Mouse (Mus musculus) forebrain, embryonic 10.5 days (tissue): ENCODE results near the gene Sema4c. TPM values are rescaled to one million over a fixed set of nuclear protein-coding genes. Genes with fewer than 3 reads are reported as not detected.
"Not testable (repeated sequence)": the region's sequence is repeated elsewhere in the genome, so short reads cannot be mapped to it uniquely, and the experiment has no call there.

Experiments used
- DNase-seq: peaks from one replicate; pipeline ENCODE4 v3.0.0-alpha.2; 2017; ENCODE audit warnings: low spot score; ENCODE audit errors: extremely low spot score
- H3K27ac ChIP-seq: fragments of 300-500 bp; sonication (generic); 2 replicates; pipeline ENCODE4 v1.5.1; 2016; ENCODE audit warnings: mild to moderate bottlenecking
- H3K27me3 ChIP-seq: fragments of 300-500 bp; sonication (generic); 2 replicates; pipeline ENCODE4 v1.6.1; 2016; ENCODE audit warnings: mild to moderate bottlenecking; ENCODE audit not compliant: poor library complexity, severe bottlenecking
- H3K36me3 ChIP-seq: fragments of 300-500 bp; sonication (generic); replicated peaks from 2 replicates; pipeline ENCODE4 v1.6.1; 2016; ENCODE audit warnings: mild to moderate bottlenecking, moderate library complexity
- H3K4me1 ChIP-seq: fragments of 300-500 bp; sonication (generic); 2 replicates; pipeline ENCODE4 v1.6.1; 2016
- H3K4me3 ChIP-seq: fragments of 300-500 bp; sonication (generic); 2 replicates; pipeline ENCODE4 v1.5.1; 2016; ENCODE audit warnings: mild to moderate bottlenecking, moderate library complexity
- H3K9me3 ChIP-seq: fragments of 300-500 bp; sonication (generic); 2 replicates; pipeline ENCODE4 v1.6.1; 2016; ENCODE audit warnings: mild to moderate bottlenecking, moderate library complexity
- WGBS: fragments of 180-500 bp; shearing (Covaris S2); methylation state at CpG from one replicate; pipeline ENCODE4 v1.1.7; 2016; 5-methylcytosine and 5-hydroxymethylcytosine counted together
- polyA plus RNA-seq: library from polyadenylated mRNA; unstranded; fragments of >200 nt; fragmentation: Nextera tagmentation; extraction: Ambion mirVana; gene quantifications from 2 replicates; pipeline ENCODE4 v1.2.1, GENCODE M21; 2016

Sema4c gene
- polyA plus RNA-seq, 1 experiment from 2014 or later, result 20.1 TPM

DNA sequence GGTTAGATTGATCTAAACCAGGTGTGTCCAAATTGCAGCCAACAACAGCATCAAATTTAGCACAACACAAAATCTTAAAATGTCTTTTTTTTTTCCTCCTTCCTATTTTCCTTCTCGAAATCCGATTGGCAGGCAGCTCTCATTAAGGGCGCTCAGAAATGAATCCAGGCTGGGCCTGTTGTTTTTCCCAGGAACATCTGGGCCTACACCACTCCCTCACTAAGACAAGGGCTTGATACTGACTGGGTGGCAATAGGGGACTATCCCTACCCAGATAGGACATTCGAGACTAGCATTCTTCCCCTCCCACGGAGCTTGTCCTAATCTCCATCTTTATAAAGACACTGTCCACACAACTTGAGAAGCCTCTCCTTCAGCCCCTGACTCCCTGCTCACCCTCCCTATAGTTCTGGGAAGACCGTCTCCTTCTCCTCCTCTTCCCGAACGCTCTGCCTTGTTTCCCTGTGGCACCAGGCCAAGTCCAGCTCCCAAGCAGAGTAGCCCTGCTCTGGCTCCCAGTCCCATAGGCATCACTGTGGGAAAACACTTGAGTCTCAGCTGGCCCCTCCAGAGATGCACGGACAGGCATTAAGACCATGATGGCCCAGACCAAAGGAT, 10.1 kb downstream of the Sema4c start:
- H3K4me3 ChIP-seq, result no peak overlapping the region
- DNase-seq, result no peak
- no peaks in the 10 kb centered on the region for H3K27me3 ChIP-seq
- H3K27ac ChIP-seq, result peak overlapping the region; percentile 88; the same call in 1 of the 2 replicates
- WGBS, result 56% methylated on average over 9 of the region's 9 CpGs
- H3K9me3 ChIP-seq, result no peaks in the 10 kb centered on the region
- peaks cover 52% of the 10 kb centered on the region for H3K36me3 ChIP-seq
- H3K4me1 ChIP-seq, result peaks cover 46% of the 10 kb centered on the region

DNA sequence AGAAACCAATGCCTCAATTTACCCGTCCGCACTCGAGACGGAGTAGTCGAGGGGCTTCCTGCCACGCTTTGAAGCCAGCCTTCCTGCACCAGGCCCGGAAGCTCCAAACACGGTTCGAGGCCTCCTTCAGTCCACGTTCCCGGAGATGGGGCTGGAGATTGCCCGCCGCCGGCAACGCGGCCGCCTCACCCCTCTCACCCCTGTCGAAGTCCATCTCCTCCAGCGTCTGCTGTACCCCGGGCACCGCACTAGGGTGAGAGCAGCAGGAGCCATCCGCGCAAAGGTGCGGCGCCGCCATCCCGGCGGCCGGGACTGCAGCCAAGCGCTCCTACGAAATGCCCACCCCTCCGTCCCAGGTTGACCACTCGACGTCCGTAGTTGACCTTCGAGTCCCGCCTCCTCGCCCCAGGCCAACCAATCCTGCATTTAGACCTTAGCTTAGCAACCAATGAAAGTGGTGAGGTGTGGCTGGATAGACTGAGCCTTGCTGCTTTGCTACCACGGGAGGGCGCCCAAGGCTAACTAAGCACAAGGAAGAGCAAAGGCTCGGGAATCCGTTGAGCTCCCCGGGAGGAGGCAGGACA, 11.2 kb downstream of the Sema4c start, which contains the start of gene Ankrd39:
Ankrd39 (minus strand) TSS at position 558 of the 584 bp plus-strand sequence.
- H3K9me3 ChIP-seq, result no peaks in the 10 kb centered on the region
- no peaks in the 10 kb centered on the region for H3K27me3 ChIP-seq
- peak; percentile 98 for DNase-seq
- H3K36me3 ChIP-seq, result peaks cover 47% of the 10 kb centered on the region
- peak within 1 kb of the TSS; percentile 88 for H3K27ac ChIP-seq
- peaks cover 46% of the 10 kb centered on the region for H3K4me1 ChIP-seq
- WGBS, result under 1% methylated on average over 43 of the region's 43 CpGs
- peak within 1 kb of the TSS; percentile 76 for H3K4me3 ChIP-seq

DNA sequence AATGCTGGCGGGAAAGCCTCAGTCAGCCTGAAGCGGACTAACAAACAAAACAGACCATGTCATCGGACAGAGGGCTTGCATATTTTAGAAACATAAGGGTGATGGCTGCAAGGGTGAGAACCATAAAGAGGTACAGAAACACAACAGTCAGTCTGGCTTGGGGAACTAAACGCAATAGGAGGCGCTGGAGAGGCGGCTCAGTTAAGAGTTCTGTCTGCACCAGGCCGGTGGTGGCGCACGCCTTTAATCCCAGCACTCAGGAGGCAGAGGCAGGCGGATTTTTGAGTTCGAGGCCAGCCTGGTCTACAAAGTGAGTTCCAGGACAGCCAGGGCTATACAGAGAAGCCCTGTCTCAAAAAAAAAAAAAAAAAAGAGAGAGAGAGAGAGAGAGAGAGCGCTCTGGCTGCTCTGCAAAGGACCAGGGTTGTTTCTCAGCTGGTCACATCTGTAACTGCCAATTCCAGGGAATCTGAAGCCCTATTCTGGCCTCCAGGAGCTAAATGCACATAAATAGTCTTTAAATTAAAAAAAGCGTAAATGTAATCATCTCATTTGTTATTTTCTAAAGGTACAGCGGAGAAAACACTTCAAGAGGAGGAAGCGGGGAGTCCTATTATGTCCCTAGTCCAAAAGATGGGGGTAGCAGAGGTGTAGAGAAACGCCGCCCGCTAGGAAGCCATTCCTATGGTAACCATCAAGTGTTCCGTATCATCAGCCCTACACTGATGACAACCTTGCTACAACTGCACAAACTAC, 12.1 kb downstream of the Sema4c start:
- no peaks in the 10 kb centered on the region for H3K9me3 ChIP-seq
- no peak for DNase-seq
- H3K4me1 ChIP-seq, result peaks cover 46% of the 10 kb centered on the region
- peaks cover 47% of the 10 kb centered on the region for H3K36me3 ChIP-seq
- peak overlapping the region; percentile 76 for H3K4me3 ChIP-seq
- 0 out of 2 replicates have a peak overlapping the region, but pooled peaks have one; percentile 88 for H3K27ac ChIP-seq
- 75% methylated on average over 19 of the region's 19 CpGs for WGBS
- H3K27me3 ChIP-seq, result no peaks in the 10 kb centered on the region

GRCm38 (mm10) chr1:36545382-36545781, 12.8 kb downstream of the Sema4c start:
- Histone ChIP-seq H3K9me3 (no peaks in the 10 kb centered on the region), H3K27me3 (no peaks in the 10 kb centered on the region), H3K36me3 (peaks cover 47% of the 10 kb centered on the region), H3K4me1 (peaks cover 46% of the 10 kb centered on the region), H3K4me3 (no peak overlapping the region), H3K27ac (no peak overlapping the region)
- DNase-seq, result no peak
- WGBS, result 84% methylated on average over 2 of the region's 2 CpGs

GRCm38 (mm10) chr1:36542925-36543324, 15.2 kb downstream of the Sema4c start:
- 96% methylated on average over 9 of the region's 9 CpGs for WGBS
- Histone ChIP-seq H3K4me1 (peaks cover 25% of the 10 kb centered on the region), H3K27ac (no peak overlapping the region), H3K4me3 (no peak overlapping the region), H3K36me3 (peaks cover 45% of the 10 kb centered on the region), H3K9me3 (no peaks in the 10 kb centered on the region), H3K27me3 (no peaks in the 10 kb centered on the region)
- no peak for DNase-seq

DNA sequence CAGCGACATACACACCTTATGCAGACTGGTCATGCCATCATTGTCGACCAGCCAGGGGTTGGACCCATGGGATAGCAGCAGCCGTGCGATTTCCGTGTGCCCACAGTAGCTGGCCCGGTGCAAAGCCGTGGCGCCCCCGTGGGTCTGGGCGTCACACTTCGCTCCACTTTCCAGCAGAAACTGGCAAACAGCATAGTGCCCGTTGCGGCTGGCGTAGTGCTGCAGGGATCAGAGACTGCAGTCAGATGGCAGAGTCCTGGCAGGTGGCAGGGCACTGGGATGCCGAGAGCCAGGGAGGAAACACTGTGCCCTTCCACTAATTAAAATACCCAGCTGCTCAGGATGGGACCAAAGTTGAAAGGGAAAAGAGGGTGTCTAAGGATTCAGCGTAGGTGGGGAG, 16.3 kb downstream of the Sema4c start:
- DNase-seq, result no peak
- Histone ChIP-seq H3K36me3 (peaks cover 48% of the 10 kb centered on the region), H3K4me3 (no peak overlapping the region), H3K9me3 (no peaks in the 10 kb centered on the region), H3K4me1 (peaks cover 19% of the 10 kb centered on the region), H3K27me3 (no peaks in the 10 kb centered on the region), H3K27ac (no peak overlapping the region)
- WGBS, result 96% methylated on average over 16 of the region's 16 CpGs

DNA sequence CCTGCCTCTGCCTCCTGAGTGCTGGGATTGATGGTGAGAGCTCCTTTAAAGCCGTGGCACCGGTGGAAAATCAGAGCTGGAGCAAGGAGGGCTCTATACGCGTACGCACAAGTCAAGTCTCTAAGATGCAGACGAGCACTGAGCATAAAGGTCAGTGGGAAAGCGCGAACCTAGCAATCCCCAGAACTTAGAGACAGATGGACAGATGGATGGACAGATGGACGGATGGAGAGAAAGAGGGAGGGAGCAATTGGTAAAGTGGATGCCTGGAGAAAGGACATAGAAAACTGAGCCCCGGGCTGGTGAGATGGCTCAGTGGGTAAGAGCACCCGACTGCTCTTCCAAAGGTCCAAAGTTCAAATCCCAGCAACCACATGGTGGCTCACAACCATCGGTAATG, 17.3 kb downstream of the Sema4c start:
- Histone ChIP-seq H3K27me3 (no peaks in the 10 kb centered on the region), H3K9me3 (no peaks in the 10 kb centered on the region), H3K4me1 (peaks cover 12% of the 10 kb centered on the region), H3K4me3 (no peak overlapping the region), H3K36me3 (peaks cover 52% of the 10 kb centered on the region), H3K27ac (no peak overlapping the region)
- WGBS, result 92% methylated on average over 12 of the region's 12 CpGs
- no peak for DNase-seq

GRCm38 (mm10) chr1:36540132-36540531, 18.0 kb downstream of the Sema4c start:
- DNase-seq, result no peak
- no peak overlapping the region for H3K4me3 ChIP-seq
- H3K4me1 ChIP-seq, result peaks cover 6% of the 10 kb centered on the region; the same call in 1 of the 2 replicates
- no peaks in the 10 kb centered on the region for H3K27me3 ChIP-seq
- H3K9me3 ChIP-seq, result no peaks in the 10 kb centered on the region
- no peak overlapping the region for H3K27ac ChIP-seq
- 94% methylated on average over 11 of the region's 11 CpGs for WGBS
- peaks cover 52% of the 10 kb centered on the region for H3K36me3 ChIP-seq

DNA sequence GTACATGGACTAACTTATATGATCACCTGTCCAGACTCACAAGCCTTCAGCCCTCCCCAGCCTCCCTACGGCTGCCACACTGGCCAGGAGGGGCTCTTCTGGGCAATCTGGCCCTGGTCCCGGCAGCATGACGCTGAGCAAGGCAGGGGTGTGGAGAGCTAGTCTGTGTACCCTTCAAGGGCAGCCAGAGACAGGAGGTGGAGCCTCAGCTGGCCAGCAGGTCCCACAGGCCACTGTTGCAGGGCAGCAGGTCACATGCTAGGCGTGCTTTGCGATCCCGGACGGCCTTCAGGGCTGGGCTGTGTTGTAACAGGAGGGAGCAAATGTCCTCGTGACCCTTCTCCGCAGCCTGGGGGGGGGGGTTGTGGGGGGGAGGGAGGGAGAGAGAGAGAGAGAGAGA, 19.0 kb downstream of the Sema4c start, which contains the start of gene Gm42417:
Gm42417 (minus strand) TSS at position 244 of the 400 bp plus-strand sequence.
- H3K36me3 ChIP-seq, result peaks cover 52% of the 10 kb centered on the region
- WGBS, result 76% methylated on average over 9 of the region's 9 CpGs

GRCm38 (mm10) chr1:36538727-36539126, 19.4 kb downstream of the Sema4c start:
- DNase-seq, result no peak
- WGBS, result 87% methylated on average over 4 of the region's 4 CpGs
- no peak overlapping the region for H3K27ac ChIP-seq
- H3K36me3 ChIP-seq, result peaks cover 52% of the 10 kb centered on the region
- H3K9me3 ChIP-seq, result no peaks in the 10 kb centered on the region
- peaks cover 6% of the 10 kb centered on the region; the same call in 1 of the 2 replicates for H3K4me1 ChIP-seq
- H3K27me3 ChIP-seq, result no peaks in the 10 kb centered on the region
- H3K4me3 ChIP-seq, result no peak overlapping the region

More for the DNA sequence above, 19.0 kb downstream of the Sema4c start, which contains the start of gene Gm42417:
- no peak for DNase-seq
- H3K27me3 ChIP-seq, result no peaks in the 10 kb centered on the region
- H3K9me3 ChIP-seq, result no peaks in the 10 kb centered on the region
- no peak within 1 kb of the TSS for H3K4me3 ChIP-seq
- H3K27ac ChIP-seq, result no peak within 1 kb of the TSS
- H3K4me1 ChIP-seq, result peaks cover 6% of the 10 kb centered on the region; the same call in 1 of the 2 replicates

GRCm38 (mm10) chr1:36536783-36537182, 21.4 kb downstream of the Sema4c start, which contains the start of gene Ankrd23:
Gene Ankrd23 (minus strand): TSS chr1:36536883.
- DNase-seq, H3K4me1 ChIP-seq, H3K9me3 ChIP-seq, H3K27me3 ChIP-seq, H3K4me3 ChIP-seq: not testable (repeated sequence)
- Histone ChIP-seq H3K36me3 (peaks cover 51% of the 10 kb centered on the region), H3K27ac (peak within 1 kb of the TSS; percentile 21; the same call in 1 of the 2 replicates)
- 95% methylated on average over 9 of the region's 9 CpGs for WGBS

DNA sequence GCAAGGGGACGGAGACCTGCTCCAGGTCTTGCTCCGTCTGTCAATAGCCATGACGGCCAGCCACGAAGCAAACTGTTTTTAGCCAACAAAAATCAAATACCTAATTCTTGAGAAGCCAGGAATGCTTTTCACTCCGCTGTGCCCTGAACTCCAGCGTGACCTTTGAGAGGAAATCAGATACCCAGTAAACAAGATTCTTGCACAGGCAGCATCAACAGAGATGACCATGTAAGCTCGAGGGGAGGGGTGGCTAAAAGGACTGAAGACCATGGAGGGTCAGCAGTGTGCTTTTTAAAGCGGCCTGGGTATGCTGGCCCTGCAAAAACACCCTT, 21.8 kb downstream of the Sema4c start:
- WGBS, result 83% methylated on average over 8 of the region's 8 CpGs
- no peaks in the 10 kb centered on the region for H3K27me3 ChIP-seq
- H3K4me1 ChIP-seq, result peaks cover 6% of the 10 kb centered on the region; the same call in 1 of the 2 replicates
- peaks cover 51% of the 10 kb centered on the region for H3K36me3 ChIP-seq
- no peaks in the 10 kb centered on the region for H3K9me3 ChIP-seq
- no peak overlapping the region for H3K4me3 ChIP-seq
- DNase-seq, result no peak
- H3K27ac ChIP-seq, result no peak overlapping the region
